Mouse (Mus musculus): ENCODE measurements at regions not wholly inside any gene's neighbourhood (a gene's known extent, or its start where the extent isn't known, plus 50 kb on each side); places are given as distances from the start of the nearest gene placed in this dataset.

- in situ Hi-C loops (cut with MboI, MseI): loop anchor here (10.0 kb wide), 1 partner anchor 1561 kb away; no protein-coding TSS in a partner anchor
These were observed 70.6 kb upstream of the Epha4 start for GRCm38 (mm10) chr1:77585520-77585919.

- in situ Hi-C loops (cut with MboI, MseI): no loop called here
These were observed 53.2 kb upstream of the Epha4 start for GRCm38 (mm10) chr1:77568081-77568480.

DNA sequence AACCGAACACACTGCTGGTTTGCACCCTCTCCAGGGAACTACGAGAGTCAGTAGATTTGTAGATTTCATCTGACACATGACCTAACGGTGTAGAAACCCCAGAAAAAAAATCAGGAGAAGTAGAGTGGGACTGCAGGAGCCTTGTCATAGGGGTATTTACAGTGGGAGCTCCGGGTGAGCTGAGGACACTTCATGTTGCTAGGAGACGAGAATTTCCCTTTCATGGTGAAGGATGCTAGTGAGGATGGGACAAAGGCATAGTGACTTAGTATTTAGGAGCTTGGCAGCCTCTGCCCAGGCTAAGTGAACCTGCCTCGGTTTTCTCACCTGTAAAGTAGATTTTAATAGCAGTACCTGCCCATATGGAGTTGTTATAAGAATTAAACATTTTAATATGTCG, 52.8 kb upstream of the Epha4 start:
- in situ Hi-C loops (cut with MboI, MseI): no loop called here
